Mouse (Mus musculus): ENCODE measurements around the gene Eif2b4.
"Not testable (repeated sequence)": the region's sequence is repeated elsewhere in the genome, so short reads cannot be mapped to it uniquely, and the experiment has no call there.

Gene Eif2b4

DNA sequence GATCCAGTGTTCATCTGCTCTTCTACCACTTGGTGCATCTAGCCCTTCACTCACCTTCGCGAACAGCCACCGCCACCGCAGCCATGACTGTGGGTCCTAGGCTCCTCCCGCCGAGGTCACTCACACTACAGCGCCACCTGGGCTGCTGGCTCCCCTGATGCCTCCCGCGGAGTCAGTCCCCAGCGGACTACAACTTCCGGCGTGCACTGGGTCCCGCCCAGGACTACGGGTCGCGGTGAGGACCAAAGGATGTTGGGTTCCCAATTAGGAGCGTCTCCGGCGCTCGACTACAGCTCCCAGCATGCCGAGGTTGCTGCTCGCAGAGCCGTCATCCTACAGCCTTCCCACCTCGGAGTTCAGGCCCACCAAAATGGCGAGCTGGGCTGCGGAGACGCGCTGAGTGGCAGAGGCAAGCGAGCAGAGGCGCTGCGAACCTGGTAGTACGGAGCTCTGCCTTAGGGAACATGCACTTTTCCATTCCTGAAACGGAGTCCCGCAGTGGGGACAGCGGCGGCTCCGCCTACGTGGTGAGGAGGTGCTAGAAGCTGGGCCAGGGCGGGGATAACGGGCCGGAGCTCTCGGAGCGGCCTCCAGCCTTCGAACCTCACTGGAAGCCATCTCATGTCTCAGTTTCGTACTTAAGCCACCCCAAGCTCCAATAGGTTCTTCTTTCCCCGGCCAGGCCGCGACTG is at the start of gene Eif2b4, which contains the start of gene Snx17:
Gene Eif2b4, minus strand, starts transcription at position 492 of the 692 bp plus-strand sequence.
Gene Snx17, plus strand, starts transcription at position 289 of the 692 bp plus-strand sequence.
- DNase-seq (ENCODE audit: low spot score in 2 of 2), result peak; percentile 100

DNA sequence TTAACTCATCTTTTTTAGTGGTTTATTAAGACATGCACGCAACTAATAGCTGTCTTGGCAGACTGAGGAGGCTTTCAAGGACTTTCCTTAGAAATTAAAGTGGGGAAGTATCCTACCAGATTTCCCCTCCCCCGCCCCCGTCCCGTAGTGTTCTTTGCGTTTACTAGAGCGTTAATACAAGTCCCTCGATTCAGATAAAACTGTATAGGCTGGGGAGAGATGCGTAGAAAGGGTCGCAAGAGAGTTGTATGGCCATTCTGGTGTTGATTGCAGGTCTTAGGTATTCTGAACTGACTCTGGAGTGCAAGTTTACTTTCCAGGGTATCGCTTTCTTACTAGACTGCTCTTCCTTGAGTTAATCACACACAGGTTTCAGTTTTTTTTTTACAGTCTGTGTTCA is 49.0 kb upstream of the Eif2b4 start:
- DNase-seq (ENCODE audit: low spot score in 2 of 2), result no peak

DNA sequence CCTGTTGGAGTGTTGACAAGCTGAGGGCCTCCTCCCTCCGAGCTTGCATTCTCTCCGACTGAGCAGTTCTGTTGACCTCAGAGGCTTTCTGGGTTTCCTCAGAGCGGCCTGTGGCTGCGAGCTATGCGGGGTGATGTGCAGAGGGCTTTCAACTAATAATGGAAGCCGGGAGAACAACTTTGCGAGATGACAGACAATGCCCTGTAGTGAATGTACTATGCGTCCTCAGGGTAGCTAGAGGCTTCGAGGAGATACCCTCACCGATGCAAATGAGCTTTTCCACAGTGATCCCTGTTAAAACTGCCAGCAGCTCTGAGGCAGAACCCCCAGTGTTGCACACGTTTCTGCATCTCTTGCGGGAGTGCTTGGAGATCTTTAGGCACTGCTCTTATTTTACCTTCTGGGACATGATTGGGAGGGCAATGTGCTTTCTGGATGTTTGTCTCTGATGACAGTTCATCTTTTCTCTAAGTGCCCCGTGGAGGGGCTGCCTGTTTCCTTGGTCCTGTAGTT is 48.3 kb upstream of the Eif2b4 start:
- DNase-seq (ENCODE audit: low spot score in 2 of 2), result no peak

DNA sequence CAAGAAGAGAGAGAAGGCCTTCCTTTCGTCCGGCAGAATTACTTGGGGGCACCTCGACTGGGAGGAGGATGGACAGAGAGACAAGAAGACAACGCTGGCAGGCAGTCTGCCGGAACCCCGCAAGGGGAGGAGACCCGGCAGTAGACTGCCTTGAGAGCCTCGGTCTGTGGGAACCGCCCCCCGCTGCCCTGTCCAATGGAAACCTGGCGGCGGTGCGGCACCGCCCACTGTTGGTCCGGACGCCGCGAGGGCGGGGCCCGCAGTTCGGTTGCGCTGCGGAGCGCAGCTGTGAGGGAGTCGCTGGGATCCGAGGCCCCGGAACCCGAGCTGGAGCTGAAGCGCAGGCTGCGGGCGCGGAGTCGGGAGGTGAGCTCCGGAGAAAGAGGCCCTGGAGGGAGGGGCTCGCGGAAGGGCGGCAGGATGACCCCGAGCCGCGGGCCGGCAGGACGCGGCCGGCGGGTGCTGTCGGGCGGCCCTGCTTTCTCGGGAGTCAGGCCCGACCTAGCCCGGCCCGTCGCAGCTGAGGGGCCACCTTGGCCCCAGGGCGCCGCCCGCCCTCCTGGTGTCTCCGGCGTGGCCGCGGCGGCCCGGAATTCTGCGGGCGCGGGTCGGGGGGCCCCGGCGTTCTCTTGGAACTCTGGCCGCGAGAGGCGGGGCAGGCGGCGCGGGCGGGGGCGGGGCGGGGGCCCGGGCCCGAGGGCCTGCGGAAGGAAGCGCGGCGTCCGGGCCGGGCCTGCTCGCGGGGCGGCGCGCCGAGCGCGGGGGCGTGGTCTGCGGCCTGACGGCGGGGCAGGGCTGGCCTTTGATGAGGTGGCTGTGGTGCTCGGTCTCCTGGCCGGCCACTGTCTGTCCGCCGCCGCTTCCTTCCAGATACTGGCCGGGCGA is 47.6 kb upstream of the Eif2b4 start, which contains the start of the genes Nrbp1 and Gm9970:
Gene Nrbp1, plus strand, starts transcription at position 228 of the 885 bp plus-strand sequence.
Gene Gm9970, minus strand, starts transcription at position 596 of the 885 bp plus-strand sequence.
- DNase-seq (ENCODE audit: low spot score in 2 of 2), result peak; percentile 94 to 96

DNA sequence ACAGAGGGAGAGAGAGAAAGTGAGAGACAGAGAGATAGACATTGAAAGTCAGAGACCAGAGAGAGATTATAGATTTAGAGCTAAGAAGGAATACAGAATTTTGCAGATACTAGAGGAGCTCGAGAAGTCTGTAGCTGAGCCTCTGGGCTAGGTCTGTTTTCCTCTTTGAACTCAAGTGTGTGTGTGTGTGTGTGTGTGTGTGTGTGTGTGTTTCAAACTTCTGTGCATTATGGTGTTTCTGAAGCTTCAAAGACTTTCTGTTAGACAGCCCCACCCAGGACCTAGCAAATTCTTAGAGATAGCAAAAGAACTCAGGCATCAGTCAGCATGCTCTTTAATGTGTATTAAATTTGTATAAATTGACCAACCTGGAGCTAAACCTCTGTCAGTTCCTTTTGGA is 33.4 kb upstream of the Eif2b4 start:
- DNase-seq (ENCODE audit: low spot score in 2 of 2), result no peak

DNA sequence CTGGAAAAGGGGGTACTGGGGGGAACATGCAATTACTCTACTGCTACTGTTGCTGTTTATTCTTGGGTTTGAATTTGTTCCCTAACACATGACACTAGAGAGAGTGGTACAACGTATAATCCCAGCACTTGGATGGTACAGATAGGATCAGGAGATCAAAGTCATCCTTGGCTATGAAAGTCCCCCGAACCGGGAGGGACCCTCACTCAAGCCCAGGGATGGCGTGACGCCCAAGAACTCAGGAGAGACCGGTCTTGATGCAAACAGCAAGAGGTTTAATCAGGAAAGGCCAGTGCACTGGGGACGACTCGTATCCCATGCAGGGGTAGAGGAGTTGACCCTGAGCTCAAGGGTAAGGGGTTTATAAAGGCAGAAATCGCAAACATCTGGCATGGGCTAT is 29.5 kb upstream of the Eif2b4 start:
- no peak for DNase-seq (ENCODE audit: low spot score in 2 of 2)

DNA sequence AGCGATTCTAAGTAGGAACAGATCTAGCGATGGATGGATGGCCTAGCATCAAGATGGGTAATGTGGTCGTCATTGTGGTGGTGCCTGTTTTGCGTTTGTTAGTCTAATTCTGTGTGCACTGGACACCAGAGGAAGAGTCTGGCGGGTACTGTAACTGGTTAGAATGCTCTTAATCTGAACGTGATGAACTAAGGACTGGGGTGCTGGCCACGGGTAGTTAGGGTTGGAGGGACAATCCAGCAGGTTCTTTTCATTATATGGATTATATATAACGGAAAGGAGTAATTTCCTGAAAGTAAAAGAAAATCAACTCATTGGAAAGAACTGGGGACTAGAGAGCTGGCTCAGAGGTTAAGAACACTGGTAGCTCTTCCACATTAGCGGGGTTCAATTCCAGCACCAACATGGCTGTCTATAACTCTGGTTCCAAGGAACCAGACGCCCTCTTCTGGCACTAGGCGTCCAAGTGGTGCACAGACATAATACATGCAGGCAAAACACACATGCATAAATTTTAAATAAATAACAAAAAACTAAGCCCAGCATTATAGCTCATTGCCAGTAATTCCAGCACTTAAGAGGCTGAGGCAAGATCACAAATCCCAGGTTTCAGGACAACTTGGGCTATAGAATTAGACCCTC is 28.2 kb upstream of the Eif2b4 start:
- DNase-seq (ENCODE audit: low spot score in 2 of 2), result no peak

DNA sequence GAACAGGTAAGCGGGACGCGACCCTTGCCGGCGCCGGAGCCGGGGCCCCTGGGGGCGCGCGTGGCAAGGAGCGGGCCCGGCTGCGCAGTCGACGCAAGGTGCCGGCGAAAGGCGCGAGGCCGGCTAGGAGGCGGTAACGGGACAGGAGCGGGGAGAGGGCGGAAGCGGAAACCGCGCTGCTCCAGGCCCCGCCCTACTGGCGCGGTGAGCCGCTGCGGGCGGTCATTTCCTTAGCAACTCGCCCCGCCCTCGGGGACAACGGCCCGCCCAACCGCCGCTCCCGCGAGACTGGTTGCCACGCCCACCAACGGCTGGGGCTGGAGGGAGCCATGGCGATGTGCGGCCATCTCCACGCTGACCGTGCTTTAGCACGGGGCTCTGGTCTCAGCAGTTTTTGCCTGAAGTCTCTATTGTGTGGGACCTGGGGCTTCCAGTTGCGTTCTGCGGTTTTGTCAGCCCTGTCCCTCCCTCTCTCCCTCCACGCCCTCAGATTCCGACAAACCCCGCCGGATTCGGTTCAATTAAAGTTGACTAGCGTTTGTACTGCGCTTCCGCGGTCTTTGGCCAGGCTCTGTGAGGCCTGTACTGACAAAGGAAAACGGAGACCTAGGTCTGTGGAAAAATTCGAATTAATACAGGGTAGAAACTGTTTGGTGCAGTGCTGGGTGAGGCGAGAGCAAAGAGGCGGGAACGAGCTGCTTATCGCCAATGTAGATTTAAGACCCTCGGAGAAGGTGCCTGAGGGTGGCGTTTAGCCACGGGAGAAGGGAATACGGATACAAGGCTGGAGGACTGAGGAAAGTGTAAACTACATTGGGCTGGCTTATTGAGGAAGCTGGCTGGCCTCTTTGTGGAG is 27.4 kb upstream of the Eif2b4 start, which contains the start of gene Ppm1g:
Gene Ppm1g, minus strand, starts transcription at position 240 of the 856 bp plus-strand sequence.
- peak; percentile 95 to 96 for DNase-seq (ENCODE audit: low spot score in 2 of 2)

DNA sequence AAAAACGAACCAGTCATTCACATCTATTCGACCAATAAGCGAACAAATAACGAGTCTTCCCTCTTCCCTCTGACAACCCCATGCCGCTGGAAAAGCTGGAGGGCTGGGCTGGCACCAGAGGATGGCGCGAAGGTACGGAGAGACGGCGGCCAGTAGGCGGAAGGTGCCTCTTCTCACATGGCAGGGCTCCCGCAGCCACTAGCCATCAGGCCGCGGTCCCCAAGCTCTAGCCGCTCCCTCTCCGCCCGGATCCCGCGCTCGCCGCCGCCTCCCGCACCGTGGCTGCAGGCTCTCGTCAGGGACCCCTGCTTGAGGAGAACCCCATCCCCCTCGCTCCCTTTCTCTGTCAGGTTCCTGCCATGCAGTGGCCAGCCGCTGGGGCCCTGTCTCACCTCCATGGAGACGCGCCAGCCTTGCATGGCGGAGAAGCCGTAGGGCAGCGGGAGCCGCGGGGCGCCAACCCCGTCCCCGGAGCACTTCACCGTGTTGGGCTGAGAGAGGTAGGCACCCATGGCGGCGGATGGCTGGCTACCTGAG is 26.7 kb upstream of the Eif2b4 start:
- DNase-seq (ENCODE audit: low spot score in 2 of 2), result peak; percentile 41 to 57

DNA sequence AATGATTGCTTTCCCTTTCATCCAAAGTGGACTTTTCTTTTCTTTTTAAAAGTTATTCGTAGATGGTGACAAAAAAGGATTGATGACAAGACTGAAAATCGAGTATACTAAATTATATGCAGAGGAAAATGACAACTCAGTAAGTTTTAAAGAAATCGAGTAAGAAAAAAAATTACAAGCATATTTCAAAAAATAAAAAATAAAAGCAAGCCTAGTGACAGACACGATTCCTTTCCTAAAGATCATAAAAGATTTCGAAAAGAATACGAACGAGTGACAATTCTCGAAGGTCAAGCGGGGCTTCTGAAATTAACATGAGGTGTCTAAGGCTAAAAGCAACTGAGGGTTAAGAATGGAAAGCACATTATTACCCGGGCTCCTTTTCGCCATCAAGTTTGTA is 26.2 kb upstream of the Eif2b4 start:
- DNase-seq (ENCODE audit: low spot score in 2 of 2), result no peak

DNA sequence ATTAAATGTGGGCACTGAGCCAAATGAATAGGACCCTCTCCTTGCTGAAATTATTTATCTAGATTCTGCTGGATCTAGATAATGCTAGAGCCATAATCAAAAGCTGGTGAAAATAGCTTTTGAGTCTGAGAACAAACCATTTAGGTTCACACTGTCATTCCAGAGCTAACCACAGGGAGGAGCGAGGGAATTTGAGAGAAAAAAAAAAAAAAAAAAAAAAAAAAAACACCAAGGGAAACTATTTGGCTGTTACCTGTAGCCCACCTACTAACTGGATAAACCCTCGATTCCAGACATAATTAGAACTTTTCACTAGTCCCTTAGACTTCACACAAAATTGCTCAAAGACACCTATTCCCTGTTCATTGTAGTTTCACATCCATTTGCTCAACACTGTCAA is 25.8 kb upstream of the Eif2b4 start:
- DNase-seq (ENCODE audit: low spot score in 2 of 2), result no peak

DNA sequence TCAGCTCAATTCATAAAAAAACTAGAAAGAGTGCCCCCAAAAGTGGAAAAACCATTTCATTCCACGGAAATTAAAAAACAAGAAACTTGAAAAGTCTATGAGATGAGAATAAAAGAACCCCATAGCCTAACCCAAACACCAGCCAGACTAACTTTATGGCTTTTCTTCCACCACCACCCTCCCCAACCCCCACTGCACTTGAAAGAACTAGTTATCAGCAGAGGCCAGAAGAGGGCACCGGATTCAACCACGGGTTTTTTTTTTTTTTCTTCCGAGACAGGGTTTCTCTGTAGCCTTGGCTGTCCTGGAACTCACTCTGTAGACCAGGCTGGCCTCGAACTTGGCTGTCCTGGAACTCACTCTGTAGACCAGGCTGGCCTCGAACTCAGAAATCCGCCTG is 25.1 kb upstream of the Eif2b4 start:
- DNase-seq (ENCODE audit: low spot score in 2 of 2), result no peak

DNA sequence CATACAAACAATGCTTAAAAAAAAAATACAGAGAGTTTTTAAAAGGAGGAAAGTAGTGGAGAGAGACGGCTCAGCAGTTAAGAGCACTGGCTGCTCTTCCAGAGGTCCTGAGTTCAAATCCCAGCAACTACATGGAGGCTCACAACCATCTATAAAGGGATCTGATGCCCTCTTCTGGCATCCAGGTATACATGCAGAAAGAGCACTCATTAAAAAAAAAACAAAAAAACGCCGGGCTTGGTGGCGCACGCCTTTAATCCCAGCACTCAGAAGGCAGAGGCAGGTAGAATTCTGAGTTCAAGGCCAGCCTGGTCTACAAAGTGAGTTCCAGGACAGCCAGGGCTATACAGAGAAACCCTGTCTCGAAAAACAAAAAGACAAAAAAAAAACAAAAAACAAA is 23.3 kb upstream of the Eif2b4 start:
- not testable (repeated sequence) for DNase-seq (ENCODE audit: low spot score in 2 of 2)

DNA sequence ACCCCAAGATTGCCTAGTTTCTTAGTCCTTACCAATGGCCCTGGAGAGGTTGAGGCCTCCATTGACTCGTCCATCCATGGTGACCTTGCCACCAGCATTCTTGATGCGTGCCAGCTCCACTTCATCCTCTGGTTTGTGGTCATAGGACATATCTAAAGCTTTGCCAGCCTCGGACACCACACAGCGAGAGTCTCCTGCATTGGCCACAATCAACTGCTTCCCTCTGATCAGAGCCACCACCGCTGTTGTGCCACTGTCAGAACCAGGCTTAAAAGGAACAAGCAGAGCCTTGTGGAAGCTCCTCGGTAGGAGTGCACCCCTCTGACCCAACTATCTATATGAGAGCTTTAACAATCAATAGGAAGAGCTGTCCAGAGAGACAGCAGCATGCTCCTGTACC is 11.2 kb upstream of the Eif2b4 start:
- DNase-seq (ENCODE audit: low spot score in 2 of 2), result no peak

DNA sequence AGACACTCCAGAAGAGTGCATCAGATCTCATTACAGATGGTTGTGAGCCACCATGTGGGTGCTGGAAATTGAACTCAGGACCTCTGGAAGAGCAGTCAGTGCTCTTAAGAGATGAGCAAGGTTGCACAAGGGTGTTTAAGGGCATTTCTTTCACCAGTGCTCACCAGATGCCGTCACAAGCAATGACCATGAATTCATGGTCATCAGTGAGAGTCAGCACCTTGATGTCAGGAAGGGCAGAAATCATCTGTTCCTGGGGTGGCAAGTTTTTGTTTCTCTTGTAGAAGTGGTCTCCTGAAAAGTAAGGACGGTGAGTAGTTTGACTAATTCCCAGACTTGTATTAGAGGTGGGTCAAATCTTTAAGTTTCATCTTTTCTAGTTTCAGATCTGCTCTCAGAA is 10.6 kb upstream of the Eif2b4 start:
- DNase-seq (ENCODE audit: low spot score in 2 of 2), result no peak

DNA sequence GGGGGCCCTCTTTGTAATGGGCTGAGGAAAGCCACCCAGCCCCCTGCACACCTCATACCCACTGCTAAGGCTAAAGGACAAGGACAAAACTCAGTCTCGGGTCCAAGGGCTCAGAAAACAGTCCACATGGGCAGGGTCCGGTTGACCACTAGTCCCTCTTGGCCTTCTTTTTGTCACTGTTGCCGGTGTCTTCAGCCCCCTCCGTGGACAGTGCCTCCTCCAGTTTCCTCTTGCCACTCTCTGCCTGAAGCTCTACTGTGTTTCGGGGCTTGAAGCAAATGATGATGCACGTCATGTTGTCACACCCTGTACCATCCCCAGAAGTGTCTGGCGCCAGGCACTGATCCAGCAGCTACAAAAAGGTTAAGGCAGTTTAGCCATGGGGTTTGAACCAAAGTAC is 9.7 kb upstream of the Eif2b4 start:
- DNase-seq (ENCODE audit: low spot score in 2 of 2), result no peak

DNA sequence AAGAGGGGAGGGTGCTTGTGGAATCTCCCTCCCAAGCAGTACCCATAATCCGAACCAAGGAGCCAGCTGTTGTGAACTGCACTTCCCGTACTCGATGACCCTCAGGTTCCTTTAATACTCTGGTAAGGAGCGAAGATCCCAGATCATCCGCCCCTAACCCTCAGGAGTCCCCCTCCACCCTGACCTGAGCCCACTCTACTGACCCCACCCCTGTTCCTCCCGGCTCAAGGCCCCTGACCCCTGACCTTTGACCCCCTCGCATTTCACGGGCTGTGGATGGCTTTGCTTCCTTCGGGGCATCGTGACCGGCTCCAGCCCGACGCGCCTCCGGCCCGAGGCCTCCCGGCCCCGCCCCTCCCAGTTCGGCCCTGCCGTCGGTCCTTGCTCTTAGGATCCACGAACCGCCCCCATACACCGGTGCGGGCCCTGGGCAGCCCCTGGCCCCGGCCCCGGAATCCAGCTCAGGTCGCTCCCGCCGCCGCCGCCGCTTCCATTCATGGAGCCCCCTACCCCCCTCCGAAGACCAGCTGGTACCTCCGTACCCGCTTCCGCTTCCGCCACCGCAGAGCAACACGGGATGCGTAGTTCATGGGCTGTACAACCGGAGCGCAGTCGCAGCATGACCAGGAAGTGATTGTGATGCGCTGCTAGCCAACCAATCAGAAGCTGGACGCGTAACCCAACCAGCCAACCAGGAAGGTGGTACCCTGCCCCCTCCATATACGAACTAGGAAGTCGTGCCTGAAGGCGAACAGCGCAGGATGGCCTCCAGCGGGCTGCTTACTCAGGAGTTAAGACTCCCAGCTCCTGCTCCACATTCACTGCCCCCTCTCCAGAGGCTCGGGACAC is 8.7 kb upstream of the Eif2b4 start, which contains the start of gene Zfp513:
Gene Zfp513, minus strand, starts transcription at position 562 of the 849 bp plus-strand sequence.
- peak; percentile 98 for DNase-seq (ENCODE audit: low spot score in 2 of 2)

DNA sequence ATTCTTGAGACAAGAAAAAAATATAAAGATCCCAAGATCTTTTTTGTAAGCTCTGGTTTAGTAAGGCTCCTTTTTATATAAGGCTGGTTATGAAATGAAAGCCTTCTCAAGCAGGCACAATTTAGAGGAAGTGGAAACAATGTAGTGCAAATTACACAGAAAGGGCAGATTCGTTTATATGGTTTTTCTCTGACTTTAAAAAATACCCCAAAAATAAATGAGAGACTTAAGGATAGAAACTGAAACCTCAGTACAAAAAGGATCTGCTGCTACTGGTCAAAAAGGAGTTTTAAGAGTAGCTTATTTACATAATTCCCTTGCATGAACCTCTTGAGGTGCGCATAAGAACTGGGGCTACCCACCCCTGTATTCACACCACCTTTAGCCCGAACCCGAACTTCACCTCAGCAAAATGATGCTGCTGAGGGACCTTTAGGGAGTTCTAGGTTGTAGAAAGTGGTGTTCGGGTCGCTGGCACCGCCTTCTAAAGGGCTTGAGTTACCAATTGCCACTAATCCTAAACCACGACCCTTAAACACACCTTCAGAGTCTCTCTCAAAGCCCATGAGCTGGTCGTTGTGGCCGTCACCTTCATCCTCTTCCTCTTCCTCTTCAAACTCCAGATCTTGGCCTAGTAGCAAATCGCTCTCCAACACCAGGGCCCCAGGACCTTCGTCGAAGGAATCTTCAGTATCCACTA is 8.0 kb upstream of the Eif2b4 start:
- no peak for DNase-seq (ENCODE audit: low spot score in 2 of 2)

DNA sequence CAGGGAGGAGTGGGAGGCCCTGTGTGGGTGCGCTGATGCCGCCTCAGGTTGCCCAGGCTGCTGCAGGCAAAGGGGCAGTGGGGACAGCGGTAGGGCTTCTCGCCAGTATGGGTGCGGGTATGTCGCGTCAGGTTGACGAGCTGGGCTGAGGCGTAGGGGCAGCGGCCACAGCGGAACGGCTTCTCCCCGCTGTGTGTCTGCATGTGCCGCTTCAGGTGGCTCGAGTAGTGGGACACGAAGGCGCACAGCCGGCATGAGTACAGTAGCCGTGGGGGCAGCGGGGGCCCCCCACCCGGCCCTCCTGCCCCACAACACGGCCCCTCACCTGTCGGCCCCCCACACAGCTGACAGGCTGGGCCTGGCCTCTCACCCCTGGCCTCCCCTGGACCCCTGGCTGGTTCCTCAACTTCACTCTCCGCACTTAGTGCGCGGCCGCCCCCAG is 7.1 kb upstream of the Eif2b4 start:
- DNase-seq (ENCODE audit: low spot score in 2 of 2), result peak in 1 of 2 experiments; percentile 13
